Mouse (Mus musculus) liver, embryonic 15.5 days (tissue): ENCODE data around the gene Ppp1r3c. TPM values are rescaled to one million over a fixed set of nuclear protein-coding genes. Genes with fewer than 3 reads are reported as not detected.
"Not testable (repeated sequence)": the region's sequence is repeated elsewhere in the genome, so short reads cannot be mapped to it uniquely, and the experiment has no call there.

Experiments
- ATAC-seq: fragments of 200-750 bp; cut with Nextera tagmentation; 2 replicates; pipeline ENCODE4 v1.8.0; 2017; ENCODE audit warnings: moderate number of reproducible peaks, mild to moderate bottlenecking, moderate library complexity; ENCODE audit not compliant: insufficient read depth
- H3K27ac ChIP-seq: fragments of 300-500 bp; sonication (generic); replicated peaks from 2 replicates; pipeline ENCODE4 v1.5.1; 2015; ENCODE audit warnings: mild to moderate bottlenecking, inconsistent platforms
- H3K27me3 ChIP-seq: fragments of 300-500 bp; sonication (generic); 2 replicates; pipeline ENCODE4 v1.6.1; 2015; ENCODE audit warnings: mild to moderate bottlenecking, inconsistent platforms
- H3K36me3 ChIP-seq: fragments of 300-500 bp; sonication (generic); replicated peaks from 2 replicates; pipeline ENCODE4 v1.6.1; 2015; ENCODE audit warnings: moderate library complexity, mild to moderate bottlenecking, inconsistent platforms
- H3K4me1 ChIP-seq: fragments of 300-500 bp; sonication (generic); replicated peaks from 2 replicates; pipeline ENCODE4 v1.6.1; 2015; ENCODE audit warnings: inconsistent platforms
- H3K4me2 ChIP-seq: fragments of 300-500 bp; sonication (generic); 2 replicates; pipeline ENCODE4 v1.6.1; 2015; ENCODE audit warnings: moderate library complexity, mild to moderate bottlenecking, inconsistent platforms
- H3K4me3 ChIP-seq: fragments of 300-500 bp; sonication (generic); replicated peaks from 2 replicates; pipeline ENCODE4 v1.5.1; 2015; ENCODE audit warnings: mild to moderate bottlenecking, inconsistent platforms
- H3K9ac ChIP-seq: fragments of 300-500 bp; sonication (generic); 2 replicates; pipeline ENCODE4 v1.6.1; 2015; ENCODE audit warnings: moderate library complexity, mild to moderate bottlenecking, inconsistent platforms
- H3K9me3 ChIP-seq: fragments of 300-500 bp; sonication (generic); replicated peaks from 2 replicates; pipeline ENCODE4 v1.6.1; 2016; ENCODE audit warnings: inconsistent platforms
- WGBS: fragments of 180-500 bp; shearing (Covaris S2); methylation state at CpG from one replicate; pipeline ENCODE4 v1.1.7; 2015; ENCODE audit warnings: mixed read lengths; ENCODE audit not compliant: insufficient replicate concordance; 5-methylcytosine and 5-hydroxymethylcytosine counted together
- polyA plus RNA-seq: library from polyadenylated mRNA; unstranded; fragments of >200 nt; fragmentation: Nextera tagmentation; extraction: Ambion mirVana; gene quantifications from 2 replicates; pipeline ENCODE4 v1.2.1, GENCODE M21; 2015

The Ppp1r3c gene
- polyA plus RNA-seq, 1 experiment from 2014 or later, result 4.0 TPM

DNA sequence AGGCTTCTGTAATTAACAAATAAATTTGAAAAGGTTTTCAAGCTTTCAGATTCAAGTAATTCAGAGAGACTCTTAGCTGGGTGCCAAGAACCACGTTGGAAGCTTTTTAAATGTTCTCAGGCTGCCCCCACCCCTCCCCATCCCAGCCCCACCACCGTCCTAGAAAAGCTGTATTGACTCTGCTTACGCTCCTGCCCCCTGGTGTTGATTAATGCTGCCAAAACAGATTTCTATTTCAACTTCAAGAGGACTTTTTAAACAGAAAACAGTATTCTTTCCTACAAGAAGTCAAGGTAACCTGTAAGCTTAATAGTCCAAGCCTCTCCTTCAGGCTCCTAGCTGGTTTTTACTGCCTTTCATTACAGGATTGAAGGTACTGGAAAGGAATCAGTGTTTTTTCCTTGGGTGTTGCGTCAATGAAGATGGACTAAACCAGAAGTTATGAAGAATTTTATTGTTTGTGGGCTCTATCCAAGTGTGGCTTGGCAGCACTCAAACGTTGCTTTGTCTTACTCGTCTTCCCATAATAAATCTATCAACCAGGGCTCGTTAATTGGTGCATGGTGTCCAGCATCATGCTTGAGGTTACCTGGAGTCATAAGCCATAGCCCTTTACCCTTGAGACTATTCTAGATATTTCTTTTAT lies 3.2 kb upstream of the Ppp1r3c start:
- Histone ChIP-seq H3K4me1 (no peaks in the 10 kb centered on the region), H3K4me2 (no peak overlapping the region), H3K27me3 (peaks cover 34% of the 10 kb centered on the region), H3K36me3 (no peaks in the 10 kb centered on the region), H3K4me3 (no peak overlapping the region), H3K27ac (no peak overlapping the region), H3K9ac (no peak overlapping the region), H3K9me3 (no peaks in the 10 kb centered on the region)
- WGBS, result 45% methylated on average over 7 of the region's 7 CpGs
- no peak for ATAC-seq

DNA sequence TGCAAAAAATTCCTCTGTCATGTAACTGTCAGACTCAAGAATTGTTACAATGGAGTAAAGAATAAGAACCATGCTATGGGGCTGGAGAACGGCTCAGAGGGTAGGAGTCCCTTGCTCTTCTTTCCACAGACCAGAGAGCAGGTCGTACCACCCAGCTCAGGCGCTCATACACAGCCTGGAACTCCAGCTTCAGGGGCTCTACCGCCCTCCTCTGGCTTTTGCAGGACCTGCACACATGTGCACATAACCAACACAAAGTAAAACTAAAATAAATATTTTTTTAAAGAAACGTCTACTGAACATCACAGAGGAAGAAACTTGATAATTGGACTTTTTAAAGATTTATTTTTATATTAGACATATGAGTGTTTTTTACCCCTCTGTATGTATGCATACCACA lies 1.6 kb upstream of the Ppp1r3c start:
- Histone ChIP-seq H3K4me2 (no peak overlapping the region), H3K36me3 (no peaks in the 10 kb centered on the region), H3K9ac (no peak overlapping the region), H3K4me1 (no peaks in the 10 kb centered on the region), H3K27ac (no peak overlapping the region), H3K27me3 (peaks cover 38% of the 10 kb centered on the region), H3K9me3 (no peaks in the 10 kb centered on the region), H3K4me3 (no peak overlapping the region)
- 58% methylated on average over 5 of the region's 5 CpGs for WGBS
- no peak for ATAC-seq

DNA sequence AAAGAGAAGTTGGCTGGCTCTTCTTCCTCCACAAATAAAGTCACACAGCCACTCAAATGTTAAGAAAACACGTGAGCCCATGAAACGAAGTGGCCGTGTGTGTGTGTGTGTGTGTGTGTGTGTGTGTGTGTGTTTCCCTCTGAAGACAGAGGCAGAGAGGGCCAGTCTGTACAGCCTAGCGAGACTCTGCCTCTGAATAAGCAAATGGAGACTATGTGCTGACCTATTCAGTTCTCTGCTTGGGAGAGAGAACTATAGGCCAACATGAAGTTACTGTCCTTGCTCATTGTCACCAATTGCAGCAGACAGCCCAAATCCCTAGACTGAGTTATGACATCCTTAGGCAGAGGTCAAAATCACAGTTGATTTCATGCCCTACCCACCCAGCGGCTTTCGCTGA lies 634 bp upstream of the Ppp1r3c start:
- ATAC-seq, result no peak; the same call in 1 of the 2 replicates
- Histone ChIP-seq H3K4me1 (no peaks in the 10 kb centered on the region), H3K9ac (no peak overlapping the region), H3K4me2 (peak overlapping the region; percentile 55), H3K9me3 (no peaks in the 10 kb centered on the region), H3K4me3 (peak overlapping the region; percentile 44; the same call in 1 of the 2 replicates), H3K36me3 (no peaks in the 10 kb centered on the region), H3K27me3 (peaks cover 38% of the 10 kb centered on the region), H3K27ac (peak overlapping the region; percentile 67)
- 38% methylated on average over 6 of the region's 6 CpGs for WGBS

DNA sequence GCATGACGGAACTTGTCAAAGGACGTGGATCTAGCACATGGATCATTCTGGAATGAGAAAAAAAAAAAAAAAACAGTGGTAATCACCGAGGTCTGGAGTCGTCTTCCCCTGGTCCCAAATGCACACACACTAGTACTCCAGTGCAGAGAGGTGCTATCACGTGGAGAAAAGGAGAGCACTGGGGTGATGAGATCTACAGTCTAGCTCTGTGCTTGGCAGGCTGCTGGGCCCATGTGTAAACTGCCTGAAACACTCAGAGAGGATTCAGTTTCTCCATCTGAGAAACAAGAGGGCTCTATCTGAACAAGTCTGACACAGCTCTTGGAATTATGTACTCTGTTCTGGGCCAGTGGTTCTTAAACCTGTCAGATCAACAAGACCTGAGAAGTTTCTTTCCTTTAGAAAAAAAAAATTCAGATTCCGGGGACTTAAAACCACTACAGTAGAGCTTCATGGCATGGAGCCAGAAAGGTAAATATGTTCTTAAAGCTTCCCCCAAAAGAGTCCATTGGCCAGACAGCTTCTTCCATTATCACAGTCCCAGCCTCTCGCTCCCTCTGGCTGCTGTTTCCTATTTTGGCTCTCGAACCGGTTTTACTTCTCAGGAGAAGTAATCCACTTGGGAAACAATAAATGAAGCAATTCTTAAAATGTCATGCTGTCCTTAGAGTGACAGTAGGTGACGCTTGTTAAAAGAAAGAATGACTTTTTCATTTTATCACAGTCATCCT lies 2.0 kb downstream of the Ppp1r3c start:
- Histone ChIP-seq H3K4me3 (no peak overlapping the region), H3K9me3 (no peaks in the 10 kb centered on the region), H3K9ac (no peak overlapping the region), H3K4me2 (peak overlapping the region; percentile 2; the same call in 1 of the 2 replicates), H3K27me3 (peaks cover 38% of the 10 kb centered on the region), H3K27ac (no peak overlapping the region), H3K36me3 (no peaks in the 10 kb centered on the region), H3K4me1 (no peaks in the 10 kb centered on the region)
- 58% methylated on average over 10 of the region's 10 CpGs for whole genome bisulfite sequencing
- no peak for ATAC-seq

DNA sequence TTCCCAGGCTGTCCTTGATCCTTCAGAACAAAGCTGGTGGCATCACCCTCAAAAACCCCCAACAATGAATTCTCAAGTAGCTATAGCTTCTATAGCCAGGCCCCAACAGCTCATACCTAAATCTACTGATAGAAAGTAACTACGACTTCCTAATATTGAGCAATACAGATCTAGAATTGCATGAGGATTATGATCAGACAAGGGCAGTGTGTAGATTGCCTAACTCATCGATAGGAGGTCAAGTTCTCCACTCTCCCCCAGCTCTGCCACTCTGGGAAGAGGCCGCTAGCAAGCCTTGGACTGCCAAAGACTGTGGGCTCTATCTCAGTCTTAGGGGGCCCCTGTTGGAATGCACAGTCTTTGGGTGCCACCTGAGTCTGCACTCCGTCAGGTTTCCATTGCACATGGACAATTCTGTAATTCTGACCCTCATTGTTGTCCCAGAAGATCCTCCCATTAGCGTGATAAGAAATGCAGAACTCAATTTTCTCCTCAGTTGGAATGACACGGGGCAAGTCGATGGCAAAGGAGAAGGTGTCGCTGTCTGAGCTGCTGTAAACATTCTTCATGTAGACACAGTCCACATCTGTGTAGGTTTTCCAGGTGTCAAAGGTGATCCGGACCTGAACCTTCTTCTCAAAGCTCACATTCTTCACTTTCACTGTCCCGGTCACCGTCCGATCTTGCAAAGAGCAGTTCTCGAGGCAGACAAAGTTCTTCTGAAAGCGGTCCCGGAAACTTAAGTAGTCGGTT lies 3.1 kb downstream of the Ppp1r3c start:
- no peaks in the 10 kb centered on the region for H3K9me3 ChIP-seq
- H3K4me3 ChIP-seq, result no peak overlapping the region
- no peak for ATAC-seq
- H3K4me2 ChIP-seq, result no peak overlapping the region
- H3K27ac ChIP-seq, result no peak overlapping the region
- H3K4me1 ChIP-seq, result no peaks in the 10 kb centered on the region
- WGBS, result 70% methylated on average over 16 of the region's 16 CpGs
- no peaks in the 10 kb centered on the region for H3K36me3 ChIP-seq
- peaks cover 35% of the 10 kb centered on the region for H3K27me3 ChIP-seq
- H3K9ac ChIP-seq, result no peak overlapping the region

- WGBS, result 74% methylated on average over 11 of the region's 11 CpGs
Measured at GRCm38 (mm10) chr19:36731310-36731709, 5.1 kb downstream of the Ppp1r3c start.

GRCm38 (mm10) chr19:36730414-36730813 lies 6.0 kb downstream of the Ppp1r3c start:
- not testable (repeated sequence) for H3K9ac ChIP-seq, H3K27ac ChIP-seq, H3K9me3 ChIP-seq, H3K4me2 ChIP-seq, ATAC-seq, H3K4me3 ChIP-seq, H3K36me3 ChIP-seq, H3K27me3 ChIP-seq, H3K4me1 ChIP-seq
- WGBS, result 60% methylated on average over 2 of the region's 2 CpGs

More at GRCm38 (mm10) chr19:36731310-36731709, 5.1 kb downstream of the Ppp1r3c start:
- Histone ChIP-seq H3K36me3 (no peaks in the 10 kb centered on the region), H3K9ac (no peak overlapping the region), H3K27me3 (peaks cover 15% of the 10 kb centered on the region), H3K27ac (no peak overlapping the region), H3K9me3 (no peaks in the 10 kb centered on the region), H3K4me2 (no peak overlapping the region), H3K4me1 (no peaks in the 10 kb centered on the region), H3K4me3 (no peak overlapping the region)
- ATAC-seq, result no peak

- H3K4me3 ChIP-seq, result no peak overlapping the region
- no peak for ATAC-seq
- WGBS, result 69% methylated on average over 12 of the region's 12 CpGs
- no peak overlapping the region for H3K4me2 ChIP-seq
- H3K27me3 ChIP-seq, result no peaks in the 10 kb centered on the region; the same call in 1 of the 2 replicates
- H3K36me3 ChIP-seq, result no peaks in the 10 kb centered on the region
- H3K27ac ChIP-seq, result no peak overlapping the region
- H3K4me1 ChIP-seq, result no peaks in the 10 kb centered on the region
- H3K9me3 ChIP-seq, result no peaks in the 10 kb centered on the region
- H3K9ac ChIP-seq, result no peak overlapping the region
Measured at GRCm38 (mm10) chr19:36728741-36729460, 7.6 kb downstream of the Ppp1r3c start.

DNA sequence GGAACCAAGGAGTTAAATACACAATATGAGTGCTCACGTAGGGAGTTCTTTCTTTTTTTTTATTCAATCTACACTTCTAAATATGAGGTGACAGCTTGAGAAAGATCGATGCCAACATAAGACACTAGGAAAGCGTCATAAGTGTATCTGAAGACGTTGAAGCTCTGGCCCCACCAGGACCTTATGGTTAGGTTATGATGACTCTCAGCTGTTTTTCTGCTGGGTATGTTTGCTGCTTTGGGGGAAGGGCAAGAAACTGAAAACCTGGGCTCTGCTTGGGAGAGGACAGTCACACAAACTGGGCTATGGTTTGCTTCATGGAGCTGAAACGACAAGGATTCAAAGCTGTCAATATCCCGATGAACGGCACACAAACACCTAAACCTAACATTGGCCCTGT lies 11.5 kb downstream of the Ppp1r3c start:
- no peak overlapping the region for H3K4me3 ChIP-seq
- ATAC-seq, result no peak
- no peak overlapping the region for H3K4me2 ChIP-seq
- H3K27ac ChIP-seq, result no peak overlapping the region
- no peaks in the 10 kb centered on the region for H3K36me3 ChIP-seq
- H3K9me3 ChIP-seq, result no peaks in the 10 kb centered on the region
- no peaks in the 10 kb centered on the region for H3K27me3 ChIP-seq
- no peaks in the 10 kb centered on the region for H3K4me1 ChIP-seq
- no peak overlapping the region for H3K9ac ChIP-seq
- 62% methylated on average over 7 of the region's 7 CpGs for WGBS

GRCm38 (mm10) chr19:36721139-36721538 lies 15.3 kb downstream of the Ppp1r3c start:
- WGBS, result 54% methylated on average over 8 of the region's 8 CpGs
- no peaks in the 10 kb centered on the region for H3K27me3 ChIP-seq
- no peak overlapping the region for H3K4me2 ChIP-seq
- no peak for ATAC-seq
- H3K9ac ChIP-seq, result no peak overlapping the region
- no peak overlapping the region for H3K27ac ChIP-seq
- no peaks in the 10 kb centered on the region for H3K36me3 ChIP-seq
- H3K4me1 ChIP-seq, result no peaks in the 10 kb centered on the region
- no peaks in the 10 kb centered on the region for H3K9me3 ChIP-seq
- H3K4me3 ChIP-seq, result no peak overlapping the region

DNA sequence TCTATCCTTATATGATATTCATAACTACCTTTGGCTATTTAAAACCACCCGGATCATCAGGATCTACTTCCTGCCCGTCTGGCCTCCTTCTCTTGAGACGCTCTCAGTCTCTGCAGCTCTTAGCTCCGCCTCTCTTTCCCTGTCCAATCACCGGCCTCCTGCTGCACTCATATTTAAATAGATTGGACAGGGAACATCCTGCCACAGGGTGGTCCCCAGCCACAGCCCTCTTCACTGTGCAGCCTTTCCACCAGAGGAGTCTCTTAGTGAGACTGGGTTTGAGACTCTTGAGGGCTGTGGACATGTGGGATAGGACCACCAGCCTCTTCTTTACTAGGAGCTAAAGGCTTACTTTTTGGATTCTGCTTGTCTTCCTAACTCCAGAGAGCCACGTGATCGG lies 20.2 kb downstream of the Ppp1r3c start:
- WGBS, result 54% methylated on average over 7 of the region's 7 CpGs

More for the DNA sequence above, 20.2 kb downstream of the Ppp1r3c start:
- Histone ChIP-seq H3K27me3 (no peaks in the 10 kb centered on the region), H3K36me3 (no peaks in the 10 kb centered on the region), H3K9ac (no peak overlapping the region), H3K27ac (no peak overlapping the region), H3K4me3 (no peak overlapping the region), H3K9me3 (no peaks in the 10 kb centered on the region), H3K4me1 (no peaks in the 10 kb centered on the region), H3K4me2 (no peak overlapping the region)
- no peak for ATAC-seq
